Mouse (Mus musculus) E14TG2a.4 (cell line): Measurements from ENCODE around the gene Acvr1b.
A peak's percentile ranks its signal among the peaks of the same experiment; 100 is the strongest.

ENCODE experiments used
- CTCF ChIP-seq: conservative IDR thresholded peaks from 2 replicates; pipeline ENCODE4 v1.5.1; 2014; ENCODE audit warnings: low read length
- NANOG ChIP-seq: IDR thresholded peaks from 2 replicates; pipeline ENCODE4 v1.6.1; 2014; ENCODE audit warnings: borderline replicate concordance, low read length, mixed read lengths

- TF ChIP-seq CTCF = peak; percentile 29; the same call in 1 of the 2 replicates
- no peak for TF ChIP-seq NANOG
These were observed 14.0 kb downstream of the Acvr1b start for GRCm38 (mm10) chr15:101187907-101188306.
